Mouse (Mus musculus): ENCODE measurements at regions not wholly inside any gene's neighbourhood (a gene's known extent, or its start where the extent isn't known, plus 50 kb on each side); places are given as distances from the start of the nearest gene placed in this dataset.
"Not testable (repeated sequence)": the region's sequence is repeated elsewhere in the genome, so short reads cannot be mapped to it uniquely, and the experiment has no call there.

DNA sequence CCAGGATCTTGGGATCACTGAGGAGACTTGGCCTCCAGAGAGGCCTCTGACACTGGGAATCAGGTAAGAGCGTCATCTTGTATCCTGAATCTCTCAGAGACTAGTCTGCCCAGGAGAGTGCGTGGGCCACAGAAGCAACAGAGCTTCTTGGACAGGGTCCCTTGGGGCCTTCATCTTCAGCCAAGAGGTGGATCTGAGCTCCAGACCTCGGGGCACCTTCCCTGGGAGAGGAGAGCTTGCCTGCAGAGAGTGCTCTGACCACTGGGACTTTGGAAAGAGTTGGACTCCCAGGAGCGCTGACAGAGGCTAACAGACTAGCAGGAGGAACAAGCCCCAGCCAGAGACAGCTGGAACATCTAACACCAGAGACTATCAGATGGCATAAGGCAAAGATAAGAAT is 73.9 kb upstream of the Gm15319 start:
- not testable (repeated sequence) for H3K9me3 ChIP-seq; H3K4me2 ChIP-seq (replicated peaks); H3K27me3 ChIP-seq (replicated peaks); ATAC-seq; H3K4me1 ChIP-seq (replicated peaks); H3K27ac ChIP-seq; H3K36me3 ChIP-seq; H3K9ac ChIP-seq; H3K4me3 ChIP-seq (replicated peaks)
- WGBS, result 66% methylated on average over 4 of the region's 4 CpGs

DNA sequence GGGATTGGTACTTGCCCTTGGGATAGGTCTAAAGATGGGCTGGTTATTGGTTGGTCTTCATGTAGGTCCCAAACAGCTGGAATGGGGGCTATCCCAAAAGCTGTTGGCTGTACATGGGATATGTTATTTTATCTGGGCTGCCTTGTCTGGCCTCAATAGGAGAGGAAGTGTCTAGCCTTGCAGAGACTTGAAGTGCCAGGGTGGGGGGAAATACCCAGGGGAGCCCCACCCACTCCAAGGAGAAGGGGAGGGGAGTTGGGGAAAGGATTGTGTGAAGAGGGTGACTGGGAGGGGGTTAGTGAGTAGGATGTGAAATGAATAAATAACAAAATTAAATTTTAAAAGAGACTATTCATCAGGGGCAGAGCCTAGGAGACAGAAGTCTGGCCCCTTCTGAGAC is 70.2 kb upstream of the Gm15319 start:
- not testable (repeated sequence) for ATAC-seq

DNA sequence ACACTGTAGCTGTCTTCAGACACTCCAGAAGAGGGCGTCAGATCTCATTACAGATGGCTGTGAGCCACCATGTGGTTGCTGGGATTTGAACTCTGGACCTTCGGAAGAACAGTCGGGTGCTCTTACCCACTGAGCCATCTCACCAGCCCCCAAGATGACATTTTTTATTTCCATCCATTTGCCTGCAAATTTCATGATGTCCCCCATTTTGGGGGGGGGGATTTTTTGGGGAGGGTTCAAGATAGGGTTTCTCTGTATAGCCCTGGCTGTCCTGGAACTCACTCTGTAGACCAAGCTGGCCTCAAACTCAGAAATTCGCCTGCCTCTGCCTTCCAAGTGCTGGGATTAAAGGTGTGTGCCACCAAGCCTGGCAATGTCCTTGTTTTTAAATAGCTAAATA is 66.5 kb upstream of the Gm15319 start:
- H3K27ac ChIP-seq; H3K4me3 ChIP-seq (replicated peaks); H3K9me3 ChIP-seq; H3K4me2 ChIP-seq (replicated peaks); H3K9ac ChIP-seq; H3K36me3 ChIP-seq; H3K4me1 ChIP-seq (replicated peaks); H3K27me3 ChIP-seq (replicated peaks); ATAC-seq: not testable (repeated sequence)
- 74% methylated on average over 4 of the region's 4 CpGs for WGBS

More for the DNA sequence above, 70.2 kb upstream of the Gm15319 start:
- H3K4me2 ChIP-seq (replicated peaks); H3K4me1 ChIP-seq (replicated peaks); H3K4me3 ChIP-seq (replicated peaks); H3K9ac ChIP-seq; H3K9me3 ChIP-seq; H3K27me3 ChIP-seq (replicated peaks); H3K36me3 ChIP-seq; H3K27ac ChIP-seq: not testable (repeated sequence)

DNA sequence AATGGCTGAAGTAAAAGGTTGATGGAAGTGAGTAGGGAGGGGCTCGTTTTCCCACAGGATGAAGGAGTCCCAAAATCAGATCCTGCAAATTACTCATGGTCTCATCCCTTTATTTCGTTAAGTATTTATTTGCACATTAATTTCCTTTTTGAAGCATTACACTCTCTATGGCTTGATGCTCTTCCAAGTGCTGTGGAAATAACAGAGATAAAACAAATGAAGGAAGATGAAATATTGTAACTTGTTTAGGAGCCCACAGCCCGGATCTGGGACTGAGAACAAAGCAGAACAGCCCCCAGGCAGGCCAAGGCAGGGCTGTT is 61.9 kb upstream of the Gm15319 start:
- H3K4me2 ChIP-seq (replicated peaks), result 0 out of 2 replicates have a peak overlapping the region, but pooled peaks have one; percentile 13
- not testable (repeated sequence) for H3K9ac ChIP-seq; ATAC-seq; H3K9me3 ChIP-seq; H3K36me3 ChIP-seq; H3K27ac ChIP-seq; H3K27me3 ChIP-seq (replicated peaks); H3K4me1 ChIP-seq (replicated peaks)
- 28% methylated on average over 3 of the region's 3 CpGs for WGBS
- peak overlapping the region; percentile 50 for H3K4me3 ChIP-seq (replicated peaks)

DNA sequence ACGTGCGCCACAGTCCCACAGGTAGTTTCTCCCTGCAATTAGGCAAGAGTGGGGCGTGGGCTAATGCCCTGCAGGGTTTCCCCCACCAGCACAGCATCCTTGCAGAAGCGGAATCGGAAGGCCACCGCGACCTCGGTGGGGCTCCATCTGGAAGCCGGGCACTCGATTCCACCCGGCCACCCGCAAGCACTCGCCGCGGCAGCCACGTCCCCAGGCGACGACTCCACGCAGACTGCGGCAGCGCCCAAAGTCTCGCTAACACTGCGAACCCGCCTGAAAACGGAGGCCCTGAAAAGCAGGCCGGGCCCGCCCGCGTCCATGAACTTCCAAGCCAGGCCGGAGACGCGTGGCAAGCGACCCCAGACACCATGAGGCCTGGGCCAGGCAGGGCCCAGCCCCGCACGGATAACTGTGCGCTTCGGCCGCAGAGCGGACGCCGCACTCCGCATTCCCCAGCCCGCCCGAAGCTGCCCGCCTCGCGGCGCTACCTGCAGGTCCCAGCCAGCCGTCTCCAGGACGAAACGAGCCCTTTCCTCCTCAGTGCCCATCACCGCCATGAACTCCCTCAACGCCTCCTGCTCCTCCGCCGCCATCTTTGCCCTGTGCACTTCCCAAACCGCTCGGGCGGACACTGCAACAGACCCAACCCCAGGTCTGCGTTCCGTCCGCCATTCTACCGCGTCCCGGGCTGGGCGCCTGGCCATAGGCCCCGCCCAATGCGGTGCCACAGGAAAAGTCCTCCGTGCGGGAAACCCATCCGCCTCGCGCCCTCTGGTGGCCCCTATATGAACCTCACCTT is 61.3 kb upstream of the Gm15319 start:
- not testable (repeated sequence) for H3K4me2 ChIP-seq (replicated peaks); H3K27me3 ChIP-seq (replicated peaks); H3K36me3 ChIP-seq; H3K9me3 ChIP-seq; H3K4me1 ChIP-seq (replicated peaks)
- WGBS, result 5% methylated on average over 70 of the region's 72 CpGs
- peak; percentile 100 for ATAC-seq
- H3K4me3 ChIP-seq (replicated peaks), result peak overlapping the region; percentile 50
- H3K27ac ChIP-seq, result peak overlapping the region; percentile 64; the same call in 1 of the 2 replicates
- H3K9ac ChIP-seq, result peak overlapping the region; percentile 60

DNA sequence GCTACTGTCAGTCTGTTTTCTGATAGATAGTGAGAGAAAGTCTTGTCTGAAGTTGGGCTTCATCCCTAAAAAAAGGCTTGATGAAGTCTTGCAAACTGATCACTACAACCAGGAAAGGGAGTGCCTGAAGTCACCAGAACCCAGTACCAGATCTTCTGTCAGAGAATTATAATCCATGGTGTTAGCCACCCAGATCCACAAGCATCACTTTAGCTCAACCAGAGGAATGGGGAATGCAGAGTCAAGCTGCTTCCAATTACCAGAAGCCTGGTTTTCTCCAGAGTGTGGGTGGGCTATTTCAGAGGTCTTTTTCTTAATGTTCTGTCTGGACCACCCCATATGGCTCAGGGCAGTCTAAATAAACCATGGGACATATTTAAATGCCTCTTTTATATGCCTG is 57.8 kb upstream of the Gm15319 start:
- H3K27me3 ChIP-seq (replicated peaks); H3K4me3 ChIP-seq (replicated peaks); H3K4me2 ChIP-seq (replicated peaks); ATAC-seq; H3K9ac ChIP-seq; H3K4me1 ChIP-seq (replicated peaks); H3K27ac ChIP-seq; H3K9me3 ChIP-seq; H3K36me3 ChIP-seq: not testable (repeated sequence)
